Mouse (Mus musculus): ENCODE results near the gene Mnx1. TPM values are rescaled to one million over a fixed set of nuclear protein-coding genes. Genes with fewer than 3 reads are reported as not detected.

Gene Mnx1
- not detected for polyA plus RNA-seq (2017; shearing (Covaris generic))

GRCm38 (mm10) chr5:29478208-29479197 lies at the start of gene Mnx1:
Mnx1 (minus strand) TSS chr5:29478470.
- no peak for ATAC-seq

GRCm38 (mm10) chr5:29516432-29516831 lies 38.2 kb upstream of the Mnx1 start:
- ATAC-seq = no peak

- no peak for ATAC-seq
These were observed 37.6 kb upstream of the Mnx1 start for GRCm38 (mm10) chr5:29515888-29516287.

GRCm38 (mm10) chr5:29507013-29507412 lies 28.7 kb upstream of the Mnx1 start:
- ATAC-seq = no peak

- no peak for ATAC-seq
These were observed 9.1 kb upstream of the Mnx1 start for GRCm38 (mm10) chr5:29487321-29487720.

- no peak for ATAC-seq
These were observed 7.7 kb upstream of the Mnx1 start for GRCm38 (mm10) chr5:29485941-29486320.

GRCm38 (mm10) chr5:29484965-29485940 lies 7.0 kb upstream of the Mnx1 start:
- ATAC-seq = no peak

GRCm38 (mm10) chr5:29483801-29484200 lies 5.5 kb upstream of the Mnx1 start:
- no peak for ATAC-seq

- no peak for ATAC-seq
These were observed 926 bp upstream of the Mnx1 start for GRCm38 (mm10) chr5:29479198-29479593.

- ATAC-seq = no peak
These were observed 629 bp downstream of the Mnx1 start for GRCm38 (mm10) chr5:29477474-29478207.

GRCm38 (mm10) chr5:29476021-29476420 lies 2.2 kb downstream of the Mnx1 start:
- ATAC-seq = no peak

GRCm38 (mm10) chr5:29475556-29475955 lies 2.7 kb downstream of the Mnx1 start:
- ATAC-seq = no peak

- ATAC-seq = no peak
These were observed 3.2 kb downstream of the Mnx1 start for GRCm38 (mm10) chr5:29475041-29475440.

GRCm38 (mm10) chr5:29474246-29474960 lies 3.9 kb downstream of the Mnx1 start:
- no peak for ATAC-seq

GRCm38 (mm10) chr5:29473551-29474245 lies 4.6 kb downstream of the Mnx1 start:
- no peak for ATAC-seq

- ATAC-seq = no peak
These were observed 6.2 kb downstream of the Mnx1 start for GRCm38 (mm10) chr5:29471855-29472665.

GRCm38 (mm10) chr5:29471396-29471795 lies 6.9 kb downstream of the Mnx1 start:
- ATAC-seq = no peak

- ATAC-seq = no peak
These were observed 7.3 kb downstream of the Mnx1 start for GRCm38 (mm10) chr5:29470851-29471394.

- no peak for ATAC-seq
These were observed 8.0 kb downstream of the Mnx1 start for GRCm38 (mm10) chr5:29470271-29470670.

GRCm38 (mm10) chr5:29469501-29469900 lies 8.8 kb downstream of the Mnx1 start:
- ATAC-seq = no peak
